ENCODE assay signal across 8 mouse cellular contexts in the genomic region with DNA sequence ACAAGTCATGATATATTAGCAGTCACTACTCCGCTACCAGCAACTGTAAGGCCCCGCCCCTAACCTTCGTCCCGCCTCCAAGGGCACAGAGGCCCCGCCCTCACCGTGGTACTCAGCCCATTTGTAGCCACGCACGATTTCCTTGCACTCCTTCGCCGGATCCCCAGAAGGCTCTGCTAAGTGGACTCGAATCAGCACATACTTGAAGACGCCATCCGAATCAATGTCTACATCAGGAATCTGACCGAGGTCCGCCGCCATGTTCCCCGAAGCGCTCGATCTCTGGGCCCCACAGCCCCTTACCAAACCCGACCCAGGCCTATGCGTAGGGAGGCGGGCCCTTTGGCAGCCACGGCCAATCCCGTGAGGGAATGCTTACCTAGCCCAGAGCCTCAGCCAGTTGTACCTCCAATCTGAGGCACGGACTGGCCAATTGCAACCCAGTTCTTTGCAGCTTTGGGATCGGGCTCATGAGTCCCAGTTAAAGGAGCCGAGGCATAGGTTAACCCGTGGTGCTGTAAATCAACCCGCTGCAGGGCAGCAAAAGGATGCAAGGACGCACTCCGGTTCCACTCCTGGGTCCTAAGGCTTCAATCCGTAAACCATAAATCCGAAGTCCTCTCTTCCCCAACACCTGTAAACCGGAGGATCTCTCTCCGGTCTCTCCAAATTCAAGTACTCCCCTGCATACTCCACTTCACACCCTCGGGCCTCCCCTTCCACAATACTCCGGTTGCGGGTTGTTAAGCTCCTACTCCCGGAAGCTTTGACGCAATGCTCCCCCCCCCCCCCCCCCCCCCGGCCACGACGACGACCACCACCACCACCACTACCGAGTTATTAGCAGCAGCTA. TPM values are rescaled to one million over a fixed set of nuclear protein-coding genes. Genes with fewer than 3 reads are reported as not detected.
DNase-seq lines count a peak whose midpoint lies in the region; ATAC-seq and TF ChIP-seq lines count a peak whose summit lies in the region.

A gene (minus strand): TSS at position 267 of the 853 bp plus-strand sequence.
A gene (minus strand): TSS at position 646 of the 853 bp plus-strand sequence.

- in situ Hi-C loops in ES-E14 (cut with MboI; ENCODE audit: low sequenced_read_pairs in 2 of 2, unreplicated experiment in 2 of 2) = no loop called here

- intact Hi-C loops in heart, postnatal 25 days (cut with DNase I) = no loop called here

- TF ChIP-seq CTCF in lung, adult 2 months (IDR thresholded peaks at IDR 0.05; ENCODE audit: insufficient read depth, low read length) = no peak

- peak; percentile 99 for ATAC-seq in forebrain, embryonic 15.5 days (replicated peaks)
- ATAC-seq in neutrophil, adult 5-6 weeks (ENCODE audit: extremely low read depth, insufficient number of reproducible peaks, low FRiP score, poor library complexity, severe bottlenecking) = peak; percentile 87

- H3K36me3 ChIP-seq in ES-E14 (ENCODE audit: control insufficient read depth, insufficient read depth, low read length, poor library complexity, severe bottlenecking) = peaks cover 5% of the 10 kb centered on the region; the same call in 1 of the 2 replicates
- peaks cover under 1% of the 10 kb centered on the region; the same call in 1 of the 2 replicates for H3K36me3 ChIP-seq in forebrain, embryonic 15.5 days

- H3K27me3 ChIP-seq in forebrain, embryonic 15.5 days = peaks cover 43% of the 10 kb centered on the region

- peak within 1 kb of the TSS; percentile 81 to 94 for H3K4me3 ChIP-seq in ES-E14 (ENCODE audit: insufficient read depth in 1 of 2, low read depth in 1 of 2, low read length in 2 of 2, poor library complexity in 1 of 2, severe bottlenecking in 1 of 2)
- peak within 1 kb of the TSS; percentile 57 for H3K4me3 ChIP-seq in forebrain, embryonic 15.5 days
- H3K4me3 ChIP-seq in lung, adult 2 months (replicated peaks; ENCODE audit: extremely low read depth, low read depth, low read length) = peak within 1 kb of the TSS; percentile 83

- DNase-seq in ES-E14 (ENCODE audit: low read depth, low spot score) = peak; percentile 94
- DNase-seq in cerebellum, adult 11-12 months = peak; percentile 96
- DNase-seq in heart, postnatal 25 days (ENCODE audit: low spot score) = peak; percentile 97
- DNase-seq in layer of hippocampus, adult 18-20 months (ENCODE audit: low spot score in 2 of 2) = peak; percentile 97 to 98
- peak; percentile 97 for DNase-seq in lung, adult 2 months
- DNase-seq in thymus, adult 18-20 months = peak; percentile 91 to 96

- peaks cover 0 to 29% of the 10 kb centered on the region in 2 experiments; a peak in 2 of 4 replicates for H3K4me1 ChIP-seq in ES-E14 (ENCODE audit: control insufficient read depth in 2 of 2, insufficient read depth in 2 of 2, low read length in 2 of 2, poor library complexity in 1 of 2)
- H3K4me1 ChIP-seq in forebrain, embryonic 15.5 days = peaks cover 54% of the 10 kb centered on the region
- H3K4me1 ChIP-seq in lung, adult 2 months (ENCODE audit: control insufficient read depth, insufficient read depth, low read length) = peaks cover 18% of the 10 kb centered on the region

- H3K9me3 ChIP-seq in ES-E14 (ENCODE audit: control insufficient read depth, insufficient read depth, low read depth, low read length) = no peaks in the 10 kb centered on the region
- no peaks in the 10 kb centered on the region for H3K9me3 ChIP-seq in forebrain, embryonic 15.5 days

- H3K27ac ChIP-seq in ES-E14 (ENCODE audit: insufficient read depth, low read depth, low read length, poor library complexity, severe bottlenecking) = peak within 1 kb of the TSS; percentile 58; the same call in 1 of the 2 replicates
- peak within 1 kb of the TSS; percentile 95 for H3K27ac ChIP-seq in forebrain, embryonic 15.5 days (replicated peaks)

- WGBS in forebrain, embryonic 15.5 days = 0% methylated on average over 44 of the region's 45 CpGs
- under 1% methylated on average over 44 of the region's 45 CpGs for WGBS in lung, adult 2 months

- peak within 1 kb of the TSS; percentile 86 for H3K9ac ChIP-seq in ES-E14 (ENCODE audit: insufficient read depth, low read depth, low read length, poor library complexity, severe bottlenecking)
- H3K9ac ChIP-seq in forebrain, embryonic 15.5 days (replicated peaks) = peak within 1 kb of the TSS; percentile 56

- peak; percentile 93 for TF ChIP-seq POLR2A in lung, adult 2 months (IDR thresholded peaks at IDR 0.05; ENCODE audit: borderline replicate concordance, extremely low read depth, low read depth, low read length)

- H3K4me2 ChIP-seq in forebrain, embryonic 15.5 days (replicated peaks) = peak within 1 kb of the TSS; percentile 81

TF ChIP-seq in ES-E14, 5 proteins besides CTCF, POLR2A, EP300 and RAD21:
- TF ChIP-seq CHD2 (IDR thresholded peaks at IDR 0.05; ENCODE audit: low read depth, low read length) (peak; percentile 89), ZC3H11A (IDR thresholded peaks at IDR 0.05; ENCODE audit: borderline replicate concordance, low read depth, low read length) (no peak)

RNA-seq across cellular contexts. Expression of the first gene that starts in this region (rescaled TPM):
- 4.1 and 9.7 TPM in 2 replicates for total RNA-seq in ES-E14 (2012; rRNA removed)
- polyA plus RNA-seq in forebrain, embryonic 15.5 days (2015; fragmentation: Nextera tagmentation; extraction: Ambion mirVana) = 4.2 and 5.3 TPM in 2 replicates
- total RNA-seq in heart, postnatal 25 days (2021) = 1 to 10 TPM; 1.3 to 3.2 TPM
- 1 to 10 TPM; 2.1 to 4.0 TPM for total RNA-seq in layer of hippocampus, adult 18-20 months (2021)
- 10.2 and 11.5 TPM in 2 replicates for polyA plus RNA-seq in lung, adult 2 months (2012; rRNA removed)
- total RNA-seq in neutrophil, adult 5-6 weeks (2017) = 4.5 and 5.4 TPM in 2 replicates

RNA-seq across cellular contexts. Expression of the second gene that starts in this region (rescaled TPM):
- total RNA-seq in ES-E14 (2012; rRNA removed) = 29.9 and 39.4 TPM in 2 replicates
- polyA plus RNA-seq in forebrain, embryonic 15.5 days (2015; fragmentation: Nextera tagmentation; extraction: Ambion mirVana) = 151 and 158 TPM in 2 replicates
- 10 to 100 TPM; 63.0 to 70.0 TPM for total RNA-seq in heart, postnatal 25 days (2021)
- total RNA-seq in layer of hippocampus, adult 18-20 months (2021) = 10 to 100 TPM; 63.0 to 66.2 TPM
- polyA plus RNA-seq in lung, adult 2 months (2012; rRNA removed) = 32.7 and 59.6 TPM in 2 replicates
- total RNA-seq in neutrophil, adult 5-6 weeks (2017) = 0.61 and 1.5 TPM in 2 replicates

Comparison
In these comparisons a context has a peak if more than half of its experiments do, and no peak if none do; other contexts are left out.
1. Peak in every context shown above with its lines: DNase-seq, ATAC-seq, H3K4me3 ChIP-seq and H3K27ac ChIP-seq.
2. RNA of the second gene that starts in this region (total RNA-seq): 63.0 to 70.0 TPM in heart, postnatal 25 days, 63.0 to 66.2 TPM in layer of hippocampus, adult 18-20 months and 29.9 to 39.4 TPM in ES-E14; 0.61 to 1.5 TPM in neutrophil, adult 5-6 weeks; every median in the first group is over 10 times any median in the second.